Mouse (Mus musculus): ENCODE measurements around the gene Ralgps2.

- TF ChIP-seq CTCF (IDR thresholded peaks at IDR 0.05; ENCODE audit: low read depth, low read length), result no peak
- TF ChIP-seq EP300 (IDR thresholded peaks at IDR 0.05; ENCODE audit: insufficient read depth, low read depth, low read length), result no peak
- TF ChIP-seq POLR2A (IDR thresholded peaks at IDR 0.05; ENCODE audit: insufficient read depth, low read length), result no peak
Observed at GRCm38 (mm10) chr1:156972391-156972790, 33.0 kb upstream of the Ralgps2 start.

Measured in ES-Bruce4 (cell line).